Mouse (Mus musculus) mature B cell (primary cell): ENCODE data around the gene Fancd2.

ENCODE experiments used
- in situ Hi-C: fragments of 300-500 bp; cut with MboI; formaldehyde crosslinking; loops from 2 replicates; pipeline ENCODE4 v1.14.3; 2019

Gene Fancd2

DNA sequence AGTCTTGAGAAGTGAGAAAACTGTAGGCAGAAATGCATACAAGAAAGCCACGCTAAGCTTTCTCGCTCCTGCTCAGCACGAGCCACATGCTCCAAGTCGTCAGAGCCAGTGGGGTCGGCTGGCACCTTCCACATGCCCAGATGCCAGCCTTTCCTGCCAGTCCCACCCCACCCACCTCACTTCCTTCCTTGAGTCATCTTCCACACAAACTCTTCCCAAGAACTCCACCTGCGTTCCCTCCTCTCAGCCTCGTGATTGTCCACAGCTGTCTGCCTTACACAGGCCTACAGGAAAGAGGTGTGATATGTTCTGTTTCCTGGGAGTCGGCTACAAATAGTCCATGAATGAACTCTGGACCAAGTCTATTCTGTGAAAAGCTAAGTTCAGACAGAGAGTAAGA is 8.1 kb upstream of the Fancd2 start:
- in situ Hi-C loops: no loop called here

- in situ Hi-C loops: no loop called here
These were observed 440 bp downstream of the Fancd2 start for GRCm38 (mm10) chr6:113531840-113532404.

DNA sequence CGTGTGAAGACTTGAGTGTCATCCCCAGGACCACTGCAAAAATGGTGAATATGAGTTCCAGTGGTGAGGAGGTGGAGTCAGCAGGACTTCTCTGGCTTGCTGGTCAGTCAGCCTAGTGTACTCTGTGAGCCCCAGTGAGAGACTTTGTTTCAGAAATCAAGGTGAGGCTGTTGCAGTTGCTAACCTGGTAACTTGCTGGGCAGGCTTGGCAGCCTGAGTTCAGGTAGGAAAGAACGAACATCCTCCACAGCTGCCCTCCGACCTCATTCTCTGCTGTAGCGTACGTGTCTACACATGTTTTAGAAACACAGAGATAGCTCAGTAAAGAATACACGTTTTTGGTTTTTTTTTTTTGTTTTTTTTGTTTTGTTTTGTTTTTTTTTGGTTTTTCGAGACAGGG is 3.4 kb downstream of the Fancd2 start:
- in situ Hi-C loops: no loop called here

- in situ Hi-C loops: no loop called here
These were observed 10.1 kb downstream of the Fancd2 start for GRCm38 (mm10) chr6:113541610-113542009.

DNA sequence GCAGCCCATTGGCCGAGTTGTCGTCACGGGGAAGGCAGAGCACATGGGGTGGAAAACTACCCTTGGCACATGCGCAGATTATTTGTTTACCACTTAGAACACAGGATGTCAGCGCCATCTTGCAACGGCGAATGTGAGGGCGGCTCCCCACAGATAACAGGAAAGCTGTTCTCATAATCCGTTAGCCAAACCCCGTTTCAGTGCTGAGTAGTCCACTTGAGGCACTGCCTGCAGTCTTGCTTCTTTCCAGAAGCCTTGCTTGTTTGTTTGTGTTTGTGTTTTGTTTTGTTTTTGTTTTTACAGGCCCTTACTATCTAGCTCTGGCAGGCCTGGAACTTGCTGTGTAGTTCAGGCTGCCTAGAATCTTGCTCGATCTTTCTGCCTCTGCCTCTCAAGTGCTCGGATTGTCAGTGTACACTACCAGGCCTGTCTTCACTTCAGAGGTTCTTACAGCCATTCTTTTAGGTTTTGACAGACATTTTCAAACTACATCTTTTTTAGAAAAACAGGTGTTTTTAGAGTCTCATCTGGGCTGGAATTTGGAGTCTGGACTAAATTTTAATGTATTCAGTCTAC is 12.5 kb downstream of the Fancd2 start:
- in situ Hi-C loops: no loop called here

DNA sequence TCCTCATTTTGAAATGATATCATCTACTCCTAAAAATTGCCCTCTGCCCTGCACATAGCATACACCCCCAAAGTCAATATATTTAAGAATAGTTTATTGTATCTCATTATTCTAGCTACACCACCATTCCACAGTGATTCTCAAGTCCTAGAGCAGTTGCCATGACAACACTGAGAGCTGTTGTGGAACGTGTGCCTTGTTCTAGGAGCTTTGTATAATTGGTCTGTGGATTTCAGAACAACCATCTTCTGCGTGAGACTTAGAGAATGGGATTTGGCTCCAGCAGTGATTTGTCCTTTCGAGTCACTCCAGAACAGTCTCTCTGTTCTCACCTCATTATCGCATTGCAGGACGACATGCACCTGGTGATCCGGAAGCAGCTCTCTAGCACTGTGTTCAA is 28.3 kb downstream of the Fancd2 start:
- in situ Hi-C loops: no loop called here

DNA sequence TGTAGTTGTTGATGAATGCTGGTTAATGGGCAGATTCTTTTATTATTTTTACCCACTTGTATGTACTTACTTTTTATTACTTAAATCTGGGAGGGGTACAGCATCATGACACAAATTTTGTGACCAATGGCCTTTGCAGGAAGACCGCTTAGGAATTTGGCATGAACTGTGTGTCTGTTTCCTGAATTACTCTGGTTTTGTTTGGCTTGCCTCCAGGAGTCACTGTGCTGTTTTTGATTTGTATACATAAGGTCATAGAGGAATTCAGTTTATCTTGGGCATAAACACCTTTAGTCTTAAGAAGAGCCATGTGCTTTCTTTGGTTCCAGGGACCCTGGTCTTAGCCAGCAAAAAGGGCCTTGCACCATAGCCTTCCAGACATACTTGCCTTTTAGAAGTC is 33.1 kb downstream of the Fancd2 start:
- in situ Hi-C loops: no loop called here

DNA sequence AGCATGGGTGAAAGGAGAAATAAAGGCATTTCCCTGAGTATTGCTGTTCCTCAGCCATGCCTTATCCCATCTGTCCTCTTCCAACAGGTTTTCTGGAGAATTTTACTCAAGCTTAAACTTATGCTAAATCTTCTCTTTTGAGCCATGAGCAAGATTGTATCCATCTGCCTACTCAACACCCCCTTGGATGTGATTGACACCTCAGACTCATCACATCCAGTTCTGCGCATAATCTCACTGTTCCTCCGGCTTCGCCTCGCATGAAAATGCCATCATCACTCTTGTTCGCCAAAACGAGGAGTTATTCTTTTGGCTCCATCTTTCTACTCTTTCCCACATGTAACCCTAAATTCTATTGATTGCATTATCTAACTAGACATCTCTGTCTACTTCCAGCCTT is 44.6 kb downstream of the Fancd2 start:
- in situ Hi-C loops: no loop called here

GRCm38 (mm10) chr6:113579306-113579705 is 47.8 kb downstream of the Fancd2 start:
- in situ Hi-C loops: no loop called here

DNA sequence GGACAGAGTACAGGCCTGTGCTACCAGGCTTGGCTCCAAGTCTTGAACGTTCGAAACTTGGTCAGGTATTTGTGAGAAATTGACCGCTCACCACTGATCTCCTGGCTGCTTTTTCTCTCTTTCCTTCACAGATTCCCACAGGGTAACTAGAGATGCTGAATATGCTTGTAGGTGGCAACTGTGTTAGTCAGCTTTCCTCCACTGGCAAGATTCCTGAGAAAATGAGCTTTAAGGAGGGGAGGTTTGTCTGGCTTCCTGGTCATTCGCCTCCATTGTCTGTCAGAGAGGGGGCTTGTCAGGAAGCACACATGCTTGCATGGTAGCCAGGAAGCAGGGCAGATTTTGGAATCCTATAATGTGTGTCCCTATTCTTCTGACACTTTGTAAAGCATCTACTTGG is 51.5 kb downstream of the Fancd2 start:
- in situ Hi-C loops: no loop called here

DNA sequence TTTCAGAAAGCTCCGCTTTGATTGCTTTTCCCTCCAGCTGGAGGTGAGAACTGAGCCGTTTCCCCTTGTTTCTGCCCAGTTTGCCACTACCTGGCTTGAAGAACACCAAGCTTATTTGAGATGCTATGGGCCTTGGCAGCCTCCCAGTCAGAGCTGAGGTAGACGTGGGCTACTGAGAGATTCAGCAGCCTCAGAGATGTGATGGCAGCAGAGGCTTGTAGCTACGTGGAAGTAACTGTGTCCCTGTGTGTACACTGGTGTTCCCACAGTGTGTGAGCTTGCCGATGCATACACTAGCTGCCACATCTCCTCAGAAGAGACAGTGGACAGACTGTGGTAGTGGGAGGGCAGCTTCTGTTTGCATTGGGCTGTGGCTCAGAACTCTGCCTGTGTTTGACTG is 53.6 kb downstream of the Fancd2 start:
- in situ Hi-C loops: no loop called here

- in situ Hi-C loops: no loop called here
These were observed 55.1 kb downstream of the Fancd2 start for GRCm38 (mm10) chr6:113586466-113587183.

- in situ Hi-C loops: no loop called here
These were observed 61.2 kb downstream of the Fancd2 start for GRCm38 (mm10) chr6:113592637-113593036.

DNA sequence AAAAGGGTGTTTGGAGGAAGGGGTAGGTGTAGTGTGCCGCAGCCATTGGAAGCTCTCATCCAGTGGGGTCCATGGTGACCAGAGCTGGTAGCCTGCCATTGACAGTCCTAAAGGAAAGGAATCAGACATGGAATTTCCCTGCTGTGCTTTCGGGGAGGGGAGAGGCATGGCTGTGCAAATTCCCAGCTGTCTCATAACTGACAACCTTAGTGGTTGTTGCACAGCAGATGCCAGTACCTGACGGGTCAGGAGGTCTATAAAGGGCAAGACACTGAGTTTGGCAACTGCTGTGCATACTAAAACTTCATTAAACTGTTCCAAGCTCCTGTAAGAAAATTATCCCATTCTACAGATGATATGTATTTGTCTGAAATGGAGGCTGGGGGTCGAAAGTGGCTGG is 66.5 kb downstream of the Fancd2 start:
- in situ Hi-C loops: no loop called here

DNA sequence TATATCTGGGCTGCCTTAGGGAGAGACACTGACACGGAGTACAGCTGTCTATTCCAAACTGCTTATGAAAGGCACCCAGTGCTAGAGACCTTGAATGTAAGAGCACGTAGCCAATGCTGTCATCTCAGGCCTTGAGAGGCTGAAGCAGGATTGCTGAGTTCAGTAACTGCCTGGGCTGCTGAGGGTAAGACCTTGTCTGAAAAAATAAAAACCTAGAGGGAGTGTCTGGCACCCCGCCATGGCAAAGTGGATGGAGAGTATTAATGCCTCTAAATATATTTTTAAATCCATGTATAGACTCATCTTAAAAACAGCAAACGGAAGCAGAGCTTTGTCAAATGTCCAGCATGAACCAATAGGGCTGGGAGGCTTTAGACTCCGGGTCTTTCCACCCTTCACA is 68.4 kb downstream of the Fancd2 start:
- in situ Hi-C loops: no loop called here

DNA sequence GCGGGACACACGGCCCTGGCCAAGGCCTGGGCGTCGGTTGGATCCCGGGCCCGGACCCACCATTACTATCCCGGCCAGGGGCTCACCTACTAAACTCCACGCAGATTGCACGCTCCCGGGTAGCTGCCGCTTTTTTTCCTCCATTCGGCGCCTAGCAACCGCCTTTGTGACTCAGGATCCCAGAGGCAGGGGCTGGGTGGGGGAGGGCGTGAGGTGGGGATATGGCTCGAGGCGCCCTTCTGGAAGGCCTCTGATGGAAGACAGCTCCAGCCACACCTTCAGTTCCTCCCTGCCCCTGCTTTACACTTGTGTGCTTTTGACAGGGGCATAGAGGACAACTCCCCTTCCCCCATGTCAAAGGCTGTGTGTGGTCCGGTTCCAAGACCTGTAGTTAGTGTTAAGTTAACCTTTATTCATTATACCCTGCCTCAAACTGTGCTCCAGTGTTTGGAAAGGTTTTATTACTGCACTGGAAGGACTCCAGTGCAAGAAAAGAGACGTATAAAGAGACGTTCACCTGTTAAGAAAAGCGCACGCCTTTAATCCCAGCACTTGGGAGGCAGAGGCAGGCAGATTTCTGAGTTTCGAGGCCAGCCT is 69.2 kb downstream of the Fancd2 start, which contains the start of gene Fancd2os:
Fancd2os (minus strand) TSS at position 173 of the 597 bp plus-strand sequence.
- in situ Hi-C loops: no loop called here

DNA sequence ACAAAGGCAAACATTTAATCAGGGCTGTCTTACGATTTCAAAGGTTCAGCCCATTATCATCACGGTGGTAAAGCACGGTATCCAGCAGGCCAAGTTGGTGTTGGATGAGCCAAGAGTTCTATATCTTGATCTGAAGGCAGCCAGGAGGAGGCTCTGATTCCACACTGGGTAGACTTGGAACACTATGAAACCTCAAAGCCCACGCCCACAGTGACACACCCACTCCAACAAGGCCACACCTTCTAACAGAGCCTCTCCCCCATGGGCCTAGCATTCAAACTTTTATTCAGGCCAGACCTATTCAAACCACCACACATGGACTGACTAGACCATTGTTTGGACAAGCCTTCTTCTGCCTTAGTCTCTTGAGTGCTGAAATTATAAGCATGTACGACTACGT is 71.3 kb downstream of the Fancd2 start:
- in situ Hi-C loops: no loop called here

DNA sequence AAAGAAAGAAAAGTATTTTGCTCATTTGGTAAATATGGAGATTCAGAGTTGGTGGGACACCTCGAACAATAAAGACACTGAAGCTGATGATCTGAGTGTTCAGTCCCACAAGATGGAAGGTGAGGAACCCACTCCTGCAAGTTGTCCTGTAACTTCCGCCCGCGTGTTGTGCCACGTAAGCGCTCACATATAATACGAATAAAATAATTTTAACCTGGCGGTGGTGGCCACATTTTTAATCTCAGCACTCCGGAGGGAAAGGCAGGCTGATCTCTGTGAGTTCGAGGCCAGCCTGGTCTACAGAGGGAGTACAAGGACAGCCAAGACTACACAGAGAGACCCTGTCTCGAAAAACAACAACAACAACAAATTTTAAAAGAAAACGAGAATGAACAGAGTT is 72.5 kb downstream of the Fancd2 start:
- in situ Hi-C loops: no loop called here

DNA sequence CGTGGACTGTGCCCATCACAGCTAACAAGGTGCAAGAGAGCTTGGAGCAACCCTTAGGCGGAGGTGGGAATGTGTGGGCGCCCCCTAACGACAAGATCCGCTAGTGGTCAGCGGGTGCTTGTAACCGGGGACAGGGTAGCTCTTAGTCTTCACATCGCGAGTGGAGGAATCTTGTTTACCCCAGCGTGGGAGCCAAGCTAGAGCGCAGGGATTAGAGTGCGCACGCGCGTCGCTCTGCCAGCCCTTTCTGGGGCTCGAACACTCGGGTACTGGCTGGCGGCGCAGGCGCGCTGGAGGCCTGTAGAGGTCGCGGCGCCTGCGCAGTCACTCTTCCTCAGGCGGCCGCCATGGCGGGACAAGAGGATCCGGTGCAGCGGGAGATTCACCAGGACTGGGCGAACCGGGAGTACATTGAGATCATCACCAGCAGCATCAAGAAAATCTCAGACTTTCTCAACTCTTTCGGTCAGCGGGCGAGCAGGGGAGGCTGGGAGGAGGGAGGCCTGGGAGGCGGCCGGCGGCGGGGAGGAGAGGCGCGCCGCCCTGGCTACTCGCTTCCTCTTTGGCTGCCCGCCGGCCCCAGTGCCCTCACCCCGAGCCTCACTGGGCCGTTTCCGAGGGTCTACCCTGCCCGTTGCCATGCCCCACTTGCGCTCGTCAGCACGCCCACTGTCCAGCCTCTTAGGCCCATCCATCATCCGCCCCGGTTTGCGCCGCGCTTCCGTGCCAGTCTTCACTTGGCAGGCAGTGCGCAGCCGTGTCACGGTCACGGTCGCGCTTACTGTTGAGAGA is 73.1 kb downstream of the Fancd2 start, which contains the start of gene Brk1:
Brk1 (plus strand) TSS at position 341 of the 792 bp plus-strand sequence.
- in situ Hi-C loops: no loop called here

- in situ Hi-C loops: no loop called here
These were observed 73.7 kb downstream of the Fancd2 start for GRCm38 (mm10) chr6:113605224-113605545.

GRCm38 (mm10) chr6:113608871-113609270 is 77.4 kb downstream of the Fancd2 start:
- in situ Hi-C loops: no loop called here

DNA sequence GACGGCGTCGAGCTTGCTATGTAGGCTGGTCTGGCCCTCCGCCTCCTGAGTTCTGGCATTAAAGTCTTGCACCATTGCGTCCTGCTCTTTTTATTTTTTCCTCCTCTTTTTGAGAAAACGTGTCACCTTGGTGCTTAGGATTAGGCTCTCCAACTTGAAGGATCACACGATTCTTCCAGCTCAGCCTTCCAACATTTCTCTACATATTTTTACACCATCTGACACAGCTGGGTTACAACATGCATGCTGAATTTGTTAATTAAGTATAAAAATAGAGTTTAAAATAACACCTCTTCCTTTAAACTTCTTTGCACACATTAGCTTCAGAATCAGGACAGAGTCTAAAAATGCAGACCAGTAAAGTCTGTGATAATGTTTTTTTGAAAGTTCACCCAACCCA is 77.8 kb downstream of the Fancd2 start:
- in situ Hi-C loops: no loop called here
